Mouse (Mus musculus) spleen, adult 2 months (tissue): ENCODE measurements around the gene Fut11.

Experiments
- CTCF ChIP-seq: fragments of 200-500 bp; IDR thresholded peaks from 2 replicates; pipeline ENCODE4 v1.5.1; 2011; ENCODE audit warnings: mild to moderate bottlenecking, inconsistent platforms; ENCODE audit not compliant: insufficient read depth, insufficient read length, insufficient replicate concordance; ENCODE audit errors: extremely low read depth
- POLR2A ChIP-seq: fragments of 200-500 bp; IDR thresholded peaks from 2 replicates; pipeline ENCODE4 v1.6.1; 2011; ENCODE audit warnings: low read depth, low read length, inconsistent platforms

- TF ChIP-seq POLR2A (no peak), CTCF (no peak)
Measured at GRCm38 (mm10) chr14:20693589-20694101, 1.1 kb upstream of the Fut11 start.
